Mouse (Mus musculus) testis, postnatal 14 days (tissue): ENCODE measurements around the gene Cpped1.

Source experiments
- DNase-seq: peaks from one replicate; pipeline ENCODE4 v3.0.0; 2021; ENCODE audit warnings: low spot score

The Cpped1 gene

GRCm38 (mm10) chr16:11843441-11843840 is 65.8 kb downstream of the Cpped1 start:
- DNase-seq: no peak

- DNase-seq: no peak
Measured at GRCm38 (mm10) chr16:11833474-11833873, 75.8 kb downstream of the Cpped1 start.

- DNase-seq: no peak
Measured at GRCm38 (mm10) chr16:11828816-11829215, 80.4 kb downstream of the Cpped1 start.

- DNase-seq: no peak
Measured at GRCm38 (mm10) chr16:11824833-11825232, 84.4 kb downstream of the Cpped1 start.

GRCm38 (mm10) chr16:11824385-11824784 is 84.9 kb downstream of the Cpped1 start:
- DNase-seq: no peak

GRCm38 (mm10) chr16:11820791-11821190 is 88.5 kb downstream of the Cpped1 start:
- no peak for DNase-seq

- DNase-seq: no peak
Measured at GRCm38 (mm10) chr16:11814935-11815650, 94.2 kb downstream of the Cpped1 start.

- no peak for DNase-seq
Measured at GRCm38 (mm10) chr16:11812119-11812518, 97.1 kb downstream of the Cpped1 start.

- no peak for DNase-seq
Measured at GRCm38 (mm10) chr16:11809615-11810014, 99.6 kb downstream of the Cpped1 start.

GRCm38 (mm10) chr16:11801960-11802539 is 107.2 kb downstream of the Cpped1 start:
- no peak for DNase-seq

GRCm38 (mm10) chr16:11795758-11796460 is 113.3 kb downstream of the Cpped1 start:
- DNase-seq: no peak

- no peak for DNase-seq
Measured at GRCm38 (mm10) chr16:11794628-11795027, 114.6 kb downstream of the Cpped1 start.

- DNase-seq: no peak
Measured at GRCm38 (mm10) chr16:11793391-11793790, 115.9 kb downstream of the Cpped1 start.

GRCm38 (mm10) chr16:11790476-11790875 is 118.8 kb downstream of the Cpped1 start:
- no peak for DNase-seq

GRCm38 (mm10) chr16:11785806-11786205 is 123.4 kb downstream of the Cpped1 start:
- DNase-seq: no peak

- no peak for DNase-seq
Measured at GRCm38 (mm10) chr16:11784354-11784753, 124.9 kb downstream of the Cpped1 start.

GRCm38 (mm10) chr16:11783337-11783736 is 125.9 kb downstream of the Cpped1 start:
- no peak for DNase-seq

- no peak for DNase-seq
Measured at GRCm38 (mm10) chr16:11782082-11782481, 127.2 kb downstream of the Cpped1 start.

GRCm38 (mm10) chr16:11778715-11779460 is 130.4 kb downstream of the Cpped1 start:
- no peak for DNase-seq

- DNase-seq: no peak
Measured at GRCm38 (mm10) chr16:11778191-11778590, 131.1 kb downstream of the Cpped1 start.

- no peak for DNase-seq
Measured at GRCm38 (mm10) chr16:11776528-11776927, 132.7 kb downstream of the Cpped1 start.

GRCm38 (mm10) chr16:11774321-11774720 is 134.9 kb downstream of the Cpped1 start:
- no peak for DNase-seq
